In genomic region chr17:47156237-47156636, GRCm38 (mm10) we compare ENCODE assay signal across 15 mouse cellular contexts.
DNase-seq lines count a peak whose midpoint lies in the region; ATAC-seq and TF ChIP-seq lines count a peak whose summit lies in the region.
"Had no signal": no experiment of that assay in that cellular context is flagged by ENCODE, and none has a peak within 500 bp of the region (broad histone marks: within the 10 kb centered on the region; RNA-seq: fewer than 3 reads in every experiment).

No protein-coding gene starts in this region.

- peak overlapping the region; percentile 32; the same call in 1 of the 2 replicates for H3K27ac ChIP-seq in layer of hippocampus, adult 2 months
- H3K27ac ChIP-seq in stomach, postnatal 0 days (replicated peaks): peak overlapping the region; percentile 40; the same call in 1 of the 2 replicates
- no peak overlapping the region for H3K27ac ChIP-seq in forebrain, embryonic 12.5 days
- H3K27ac ChIP-seq: embryonic facial prominence, embryonic 10.5 days; liver, embryonic 12.5 days; neural tube, embryonic 12.5 days had no signal

- H3K4me2 ChIP-seq in stomach, postnatal 0 days (replicated peaks; ENCODE audit: low read depth): no peak overlapping the region
- H3K4me2 ChIP-seq in forebrain, embryonic 12.5 days: no peak overlapping the region
- H3K4me2 ChIP-seq: liver, embryonic 12.5 days; midbrain, embryonic 11.5 days; neural tube, embryonic 12.5 days had no signal

- no peak for TF ChIP-seq CTCF in layer of hippocampus, adult 2 months (conservative IDR thresholded peaks at IDR 0.05)
- no peak for TF ChIP-seq CTCF in stomach, postnatal 0 days (IDR thresholded peaks at IDR 0.05; ENCODE audit: low read depth)

- intact Hi-C loops in heart, postnatal 10 days (cut with DNase I): no loop called here

- no peaks in the 10 kb centered on the region for H3K27me3 ChIP-seq in stomach, postnatal 0 days (ENCODE audit: control insufficient read depth, insufficient read depth, low read length)
- no peaks in the 10 kb centered on the region for H3K27me3 ChIP-seq in forebrain, embryonic 12.5 days
- H3K27me3 ChIP-seq: liver, embryonic 12.5 days; neural tube, embryonic 12.5 days had no signal

- 64% methylated on average over 11 of the region's 11 CpGs for WGBS in stomach, postnatal 0 days
- 91% methylated on average over 11 of the region's 11 CpGs for WGBS in forebrain, embryonic 12.5 days

- TF ChIP-seq EP300 in stomach, postnatal 0 days (optimal IDR thresholded peaks at IDR 0.05): no peak

- H3K9me3 ChIP-seq in stomach, postnatal 0 days (ENCODE audit: control insufficient read depth, low read length): no peaks in the 10 kb centered on the region
- no peaks in the 10 kb centered on the region for H3K9me3 ChIP-seq in forebrain, embryonic 12.5 days
- H3K9me3 ChIP-seq: embryonic facial prominence, embryonic 10.5 days; liver, embryonic 12.5 days; neural tube, embryonic 12.5 days had no signal

- H3K4me1 ChIP-seq in stomach, postnatal 0 days (replicated peaks; ENCODE audit: control insufficient read depth, insufficient read depth): no peaks in the 10 kb centered on the region
- peaks cover 20% of the 10 kb centered on the region for H3K4me1 ChIP-seq in forebrain, embryonic 12.5 days

- peak; percentile 24; the same call in 1 of the 2 replicates for ATAC-seq in stomach, postnatal 0 days (ENCODE audit: low FRiP score, low TSS enrichment)
- no peak for ATAC-seq in forebrain, embryonic 12.5 days (ENCODE audit: low FRiP score)
- ATAC-seq: inflammation-experienced regulatory T-cells, adult 6 months; liver, embryonic 12.5 days had no signal

- H3K36me3 ChIP-seq in stomach, postnatal 0 days (ENCODE audit: control insufficient read depth, insufficient read depth, low read length): no peaks in the 10 kb centered on the region
- H3K36me3 ChIP-seq in forebrain, embryonic 12.5 days (replicated peaks): peaks cover 19% of the 10 kb centered on the region
- H3K36me3 ChIP-seq: liver, embryonic 12.5 days had no signal

- H3K9ac ChIP-seq in stomach, postnatal 0 days (ENCODE audit: low read length): no peak overlapping the region
- no peak overlapping the region for H3K9ac ChIP-seq in forebrain, embryonic 12.5 days
- H3K9ac ChIP-seq: liver, embryonic 12.5 days; neural tube, embryonic 12.5 days had no signal

- no peak for DNase-seq in layer of hippocampus, adult 2 months (ENCODE audit: low spot score in 2 of 2)
- no peak for DNase-seq in layer of hippocampus, adult 11-12 months (ENCODE audit: low spot score)
- peak; percentile 64 to 67 for DNase-seq in heart, postnatal 10 days
- peak; percentile 79 for DNase-seq in lung, postnatal 10 days
- DNase-seq in stomach, postnatal 0 days (ENCODE audit: low spot score): no peak
- no peak for DNase-seq in thymus, postnatal 4 days
- DNase-seq: cerebellum, adult 2 months; gastrocnemius, postnatal 14 days; kidney, postnatal 4 days had no signal

- H3K4me3 ChIP-seq in layer of hippocampus, adult 2 months: no peak overlapping the region
- no peak overlapping the region for H3K4me3 ChIP-seq in stomach, postnatal 0 days (ENCODE audit: low read depth, low read length)
- H3K4me3 ChIP-seq in forebrain, embryonic 12.5 days (replicated peaks): no peak overlapping the region
- H3K4me3 ChIP-seq: embryonic facial prominence, embryonic 10.5 days; liver, embryonic 12.5 days; neural tube, embryonic 12.5 days had no signal

Comparison
In these comparisons a context has a peak if more than half of its experiments do, and no peak if none do; other contexts are left out.
1. DNase-seq: peak in heart, postnatal 10 days (2 of 2) and lung, postnatal 10 days (single experiment); none in layer of hippocampus, adult 2 months (0 of 2), layer of hippocampus, adult 11-12 months (single experiment), stomach, postnatal 0 days (single experiment) and thymus, postnatal 4 days (single experiment).